Mouse (Mus musculus) megakaryocyte, embryonic 14.5 days (primary cell): ENCODE measurements at regions not wholly inside any gene's neighbourhood (a gene's known extent, or its start where the extent isn't known, plus 50 kb on each side); places are given as distances from the start of the nearest gene placed in this dataset.

Source experiments
- FLI1 ChIP-seq: IDR thresholded peaks from 2 replicates; pipeline ENCODE4 v1.6.1; 2012; ENCODE audit warnings: low read length, inconsistent platforms, mixed read lengths
- GATA1 ChIP-seq: IDR thresholded peaks from 3 replicates; pipeline ENCODE4 v1.6.1; 2012; ENCODE audit warnings: mixed read lengths, low read length, inconsistent platforms, borderline replicate concordance

- TF ChIP-seq GATA1, result no peak
- TF ChIP-seq FLI1, result no peak
These were observed 239.7 kb downstream of the Mtx2 start for GRCm38 (mm10) chr2:75065304-75065703.
